Mouse (Mus musculus): ENCODE measurements at regions not wholly inside any gene's neighbourhood (a gene's known extent, or its start where the extent isn't known, plus 50 kb on each side); places are given as distances from the start of the nearest gene placed in this dataset.

DNA sequence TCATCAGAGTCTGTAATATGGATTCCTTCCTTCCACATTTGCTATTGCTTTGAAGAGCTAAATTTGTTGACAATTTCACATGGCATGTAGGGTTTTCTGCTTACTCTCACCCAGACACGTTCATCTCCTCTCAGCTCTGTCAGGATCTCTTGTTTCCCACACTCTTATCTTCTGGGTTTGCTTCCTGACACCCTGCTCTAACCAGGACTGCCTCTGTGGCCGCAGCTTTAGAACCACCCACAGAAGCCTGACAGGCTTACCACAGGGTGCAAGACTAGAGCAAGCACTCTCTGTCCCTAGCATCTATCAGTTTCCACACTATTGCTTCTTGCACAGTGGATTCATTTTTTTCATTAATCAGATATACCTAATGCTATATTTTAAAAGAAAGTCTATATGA is 408.5 kb upstream of the Btbd3 start:
- DNase-seq (ENCODE audit: extremely low read depth, insufficient read length, low spot score): no peak

DNA sequence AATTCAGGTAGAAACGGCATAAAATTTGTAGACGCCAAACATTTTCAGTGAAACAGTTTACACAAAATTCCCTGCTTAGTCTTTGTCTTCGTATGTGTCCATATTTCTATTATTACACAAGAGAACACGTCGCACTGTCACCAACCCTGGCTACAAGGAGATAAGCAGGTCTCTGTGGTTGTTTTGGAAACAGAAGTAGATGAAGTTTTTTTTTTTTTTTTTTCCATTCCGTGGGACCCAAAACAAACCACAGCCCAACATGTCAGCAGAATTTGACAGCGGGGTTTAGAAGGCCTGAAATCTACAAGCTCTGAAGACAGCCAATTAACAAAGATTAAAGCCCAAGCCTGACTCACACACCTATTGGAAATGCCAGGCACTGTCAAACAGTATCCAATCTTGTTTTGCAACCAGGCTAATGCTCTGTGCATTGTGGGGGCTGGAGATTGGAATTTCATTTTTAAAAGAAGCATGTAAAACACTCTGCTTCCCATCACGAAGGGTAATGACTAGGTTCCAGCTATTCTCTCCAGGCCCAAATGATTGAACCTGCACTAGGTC is 428.5 kb upstream of the Btbd3 start:
- no peak for DNase-seq (ENCODE audit: extremely low read depth, insufficient read length, low spot score)

GRCm38 (mm10) chr2:137821344-137821916 is 434.9 kb upstream of the Btbd3 start:
- DNase-seq (ENCODE audit: extremely low read depth, insufficient read length, low spot score): no peak

DNA sequence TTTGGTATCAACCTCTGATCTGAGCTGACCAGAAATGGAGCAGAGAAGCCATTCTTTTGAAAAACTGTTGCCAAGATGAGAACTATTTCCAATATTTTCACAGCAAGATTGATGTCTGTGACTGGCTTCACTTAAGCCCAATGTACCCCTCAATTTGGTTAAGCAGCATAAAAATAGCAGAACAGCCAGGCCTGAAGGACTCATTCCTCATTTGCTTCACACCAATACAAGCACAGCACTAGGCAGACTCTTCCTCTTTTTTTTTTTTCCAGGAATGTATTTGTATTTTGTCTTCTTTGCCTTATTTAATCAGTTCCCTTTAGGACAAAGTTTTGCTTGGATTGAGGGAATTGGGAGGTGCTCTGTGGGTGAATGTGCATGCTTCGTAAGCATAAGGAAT is 441.4 kb upstream of the Btbd3 start:
- no peak for DNase-seq (ENCODE audit: extremely low read depth, insufficient read length, low spot score)

DNA sequence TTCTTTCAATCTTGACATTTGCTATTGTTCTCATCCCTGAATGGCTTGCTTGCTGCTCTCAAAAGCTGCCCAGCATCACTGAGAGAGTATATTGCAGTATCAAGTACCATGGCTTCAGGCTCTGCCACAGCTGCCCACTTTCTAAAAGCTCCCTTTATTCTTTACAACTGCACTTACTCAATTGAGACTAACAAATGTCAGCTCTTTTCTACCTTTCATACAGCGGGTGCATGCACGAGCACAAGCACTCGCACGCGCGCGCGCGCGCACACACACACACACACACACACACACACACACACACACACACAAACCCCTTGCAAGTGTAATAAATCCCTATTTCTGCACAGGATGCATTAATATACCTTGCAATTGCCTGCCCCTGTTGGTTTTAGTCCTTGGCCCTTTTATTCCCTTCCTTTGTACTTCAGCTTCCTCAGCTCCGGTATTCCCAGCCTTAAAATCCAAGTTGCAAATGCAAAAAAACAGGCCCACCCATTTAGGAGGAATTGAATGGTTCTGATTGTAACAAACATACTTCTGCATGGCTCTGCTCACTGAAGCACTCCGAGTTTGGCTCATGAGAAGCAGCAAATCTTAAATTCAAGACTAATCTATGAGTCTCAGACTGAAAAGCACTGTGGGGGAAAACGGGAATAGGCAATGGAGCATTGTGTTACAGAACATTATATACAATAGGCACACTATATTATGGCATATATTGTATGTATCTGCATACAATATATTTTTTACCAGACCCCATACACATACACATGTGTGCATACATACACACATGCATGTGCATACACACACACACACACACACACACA is 447.7 kb upstream of the Btbd3 start:
- DNase-seq (ENCODE audit: extremely low read depth, insufficient read length, low spot score): no peak

DNA sequence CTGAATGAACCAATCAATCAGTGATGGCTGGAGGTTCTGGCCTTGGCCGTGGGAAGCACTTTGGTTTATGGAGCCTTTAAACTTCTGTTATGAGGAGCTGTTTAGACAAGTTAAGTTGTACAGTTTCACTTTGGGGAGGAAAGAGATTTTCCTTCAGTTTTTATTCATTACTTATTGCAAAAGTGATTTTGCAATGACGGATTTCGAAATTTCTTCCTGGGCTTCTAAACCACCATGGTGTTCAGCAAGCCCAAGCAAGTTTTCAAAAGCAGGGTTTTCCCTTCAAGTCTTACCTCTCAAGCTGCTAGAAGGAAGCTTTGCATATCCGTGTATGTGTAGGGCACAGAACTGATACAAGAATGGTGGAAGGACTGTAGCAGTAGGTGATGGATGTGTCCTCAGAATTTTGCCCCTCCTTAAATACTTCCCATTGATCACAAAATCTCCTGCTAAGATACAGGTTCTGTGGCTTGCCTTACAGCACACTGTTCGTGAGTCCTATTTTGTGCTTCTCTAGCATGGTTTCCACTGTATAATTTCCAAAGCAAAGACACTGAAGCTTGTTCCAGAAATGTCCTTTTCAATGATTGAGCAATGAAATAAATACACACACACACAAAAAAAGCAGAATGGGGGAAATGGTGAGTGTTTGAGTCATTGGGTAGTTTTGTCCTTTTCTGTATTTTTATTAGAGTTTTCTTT is 448.6 kb upstream of the Btbd3 start:
- no peak for DNase-seq (ENCODE audit: extremely low read depth, insufficient read length, low spot score)

GRCm38 (mm10) chr2:137794841-137795240 is 461.5 kb upstream of the Btbd3 start:
- no peak for DNase-seq (ENCODE audit: extremely low read depth, insufficient read length, low spot score)

DNA sequence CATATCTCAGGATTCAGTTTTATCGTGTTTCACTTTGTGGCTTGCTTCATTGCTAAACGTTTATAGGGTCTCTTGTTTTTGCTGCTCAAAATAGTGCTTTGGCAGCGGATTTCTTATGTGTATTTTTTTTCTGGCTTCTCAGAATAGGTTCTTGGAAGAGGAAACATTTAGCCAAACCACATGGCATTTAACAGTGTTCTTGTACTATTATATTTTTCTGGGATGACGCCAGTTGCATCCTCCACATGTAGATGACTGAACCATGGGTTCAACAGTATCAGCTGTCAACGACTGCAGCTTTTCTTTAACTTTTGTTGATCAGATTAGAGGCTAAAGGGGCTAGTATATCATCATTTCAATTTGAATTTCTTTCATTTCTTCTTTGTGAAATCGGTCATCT is 472.3 kb upstream of the Btbd3 start:
- no peak for DNase-seq (ENCODE audit: extremely low read depth, insufficient read length, low spot score)

DNA sequence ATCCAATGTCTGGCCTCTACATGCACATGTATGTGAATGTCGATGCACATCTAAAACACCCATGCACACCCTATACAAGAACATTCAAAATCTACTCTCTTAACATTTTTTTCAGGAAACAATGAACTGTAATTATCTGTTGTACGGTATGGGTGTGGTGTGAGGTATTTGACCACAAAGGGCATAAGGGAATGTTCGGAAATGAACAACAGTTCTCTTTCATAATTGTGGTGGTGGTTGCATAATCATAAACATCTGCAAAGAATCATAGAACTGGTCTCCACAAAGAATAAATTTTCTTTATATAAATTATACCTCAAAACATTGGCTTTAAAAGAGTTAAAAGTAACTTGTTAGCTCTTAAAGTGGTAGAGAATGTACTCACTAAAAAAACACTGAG is 478.9 kb upstream of the Btbd3 start:
- no peak for DNase-seq (ENCODE audit: extremely low read depth, insufficient read length, low spot score)

GRCm38 (mm10) chr2:137764785-137765184 is 491.6 kb upstream of the Btbd3 start:
- DNase-seq (ENCODE audit: extremely low read depth, insufficient read length, low spot score): no peak

DNA sequence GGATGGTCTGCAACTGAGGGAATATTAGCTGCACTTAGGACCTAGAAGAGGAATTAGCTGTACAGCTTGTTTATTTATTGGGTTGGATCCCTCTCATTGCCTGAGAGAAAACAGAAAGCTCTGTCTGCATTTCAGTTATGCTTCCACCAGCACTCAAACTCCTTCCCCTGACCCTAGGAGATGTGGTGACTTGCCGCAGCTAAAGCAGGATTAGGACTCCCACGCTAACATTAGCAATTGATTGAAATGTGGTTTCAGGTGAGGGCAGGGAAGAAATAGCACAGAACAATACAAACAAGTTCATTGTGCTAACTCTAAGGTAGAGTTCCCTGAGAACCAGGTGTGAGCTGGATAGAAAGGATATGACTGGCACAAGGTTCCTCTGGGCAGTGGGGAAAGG is 496.9 kb upstream of the Btbd3 start:
- DNase-seq (ENCODE audit: extremely low read depth, insufficient read length, low spot score): no peak

DNA sequence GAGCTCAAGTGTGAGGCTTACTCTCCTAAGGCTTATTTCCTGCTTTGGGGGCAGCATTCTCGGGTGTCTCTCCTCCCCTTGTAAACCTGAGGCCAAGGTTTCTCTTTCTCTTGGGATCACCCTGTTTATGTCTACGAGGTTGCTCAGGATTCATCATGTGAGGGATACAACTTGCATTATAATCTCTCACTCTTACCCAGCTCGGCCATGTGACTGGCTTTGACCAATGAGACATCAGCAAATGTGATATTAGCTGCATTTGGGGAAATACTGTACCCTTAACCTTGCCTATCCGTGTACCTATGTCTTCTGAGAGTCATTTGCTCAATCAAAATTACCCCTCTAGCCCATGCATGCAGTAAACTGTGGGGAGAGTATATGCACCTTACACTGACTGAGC is 498.0 kb upstream of the Btbd3 start:
- DNase-seq (ENCODE audit: extremely low read depth, insufficient read length, low spot score): no peak

GRCm38 (mm10) chr2:137757231-137758212 is 498.8 kb upstream of the Btbd3 start:
- DNase-seq (ENCODE audit: extremely low read depth, insufficient read length, low spot score): no peak

GRCm38 (mm10) chr2:137756220-137756619 is 500.1 kb upstream of the Btbd3 start:
- no peak for DNase-seq (ENCODE audit: extremely low read depth, insufficient read length, low spot score)

- no peak for DNase-seq (ENCODE audit: extremely low read depth, insufficient read length, low spot score)
Measured at GRCm38 (mm10) chr2:137754481-137754880, 501.9 kb upstream of the Btbd3 start.

GRCm38 (mm10) chr2:137732410-137732809 is 524.0 kb upstream of the Btbd3 start:
- no peak for DNase-seq (ENCODE audit: extremely low read depth, insufficient read length, low spot score)

DNA sequence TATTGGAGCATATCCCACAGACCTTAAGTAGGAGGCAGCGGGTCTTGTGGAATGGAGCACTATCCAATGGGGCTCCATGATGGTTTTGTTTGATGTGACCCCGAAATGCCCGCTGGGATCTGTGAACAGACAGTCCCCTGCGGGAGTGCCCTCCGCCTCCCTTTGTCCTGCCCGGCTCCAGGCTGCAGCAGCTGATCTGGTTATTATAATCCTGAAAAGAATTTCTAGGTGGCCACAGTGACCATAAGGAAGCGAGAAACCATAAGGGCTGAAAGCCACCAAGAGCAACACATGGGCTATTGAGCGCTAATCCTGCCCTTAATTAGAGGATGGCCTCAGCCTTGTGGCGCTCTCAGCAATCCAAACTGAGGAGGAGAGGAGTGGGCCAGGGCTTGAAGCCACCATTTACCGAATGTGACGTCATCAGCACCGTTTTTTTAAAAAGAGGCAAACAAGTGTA is 525.9 kb upstream of the Btbd3 start:
- DNase-seq (ENCODE audit: extremely low read depth, insufficient read length, low spot score): no peak

- DNase-seq (ENCODE audit: extremely low read depth, insufficient read length, low spot score): no peak
Measured at GRCm38 (mm10) chr2:137729871-137730270, 526.5 kb upstream of the Btbd3 start.

GRCm38 (mm10) chr2:137729207-137729606 is 527.2 kb upstream of the Btbd3 start:
- DNase-seq (ENCODE audit: extremely low read depth, insufficient read length, low spot score): no peak

GRCm38 (mm10) chr2:137723651-137724050 is 532.7 kb upstream of the Btbd3 start:
- DNase-seq (ENCODE audit: extremely low read depth, insufficient read length, low spot score): no peak
